Mouse (Mus musculus) ovary, postnatal 10 days (tissue): ENCODE data around the gene Ccdc65.

ENCODE experiments used
- DNase-seq: peaks from one replicate; pipeline ENCODE4 v3.0.0; 2022; ENCODE audit warnings: low spot score

Ccdc65 gene

GRCm38 (mm10) chr15:98692171-98692715 lies 15.8 kb upstream of the Ccdc65 start:
- DNase-seq = no peak

DNA sequence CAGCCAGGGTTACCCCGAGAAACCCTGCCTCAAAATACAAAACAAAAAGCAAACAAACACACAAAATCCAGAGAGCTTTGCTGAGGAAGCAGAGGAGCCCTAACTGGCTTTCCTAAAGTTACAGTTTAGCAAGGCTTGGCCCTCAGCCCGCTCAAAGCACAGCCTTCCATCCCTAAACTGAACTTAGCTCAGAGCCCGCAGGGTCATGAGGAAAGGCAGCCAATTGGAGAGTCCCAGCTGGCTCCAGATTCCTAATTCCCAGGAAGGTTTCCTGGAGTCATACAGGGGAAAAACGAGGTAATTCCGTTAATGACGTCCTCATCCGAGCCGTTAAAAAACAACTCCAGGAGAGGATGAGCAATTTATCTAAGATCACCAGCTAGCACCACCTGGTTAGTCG lies 12.3 kb upstream of the Ccdc65 start:
- DNase-seq = no peak

DNA sequence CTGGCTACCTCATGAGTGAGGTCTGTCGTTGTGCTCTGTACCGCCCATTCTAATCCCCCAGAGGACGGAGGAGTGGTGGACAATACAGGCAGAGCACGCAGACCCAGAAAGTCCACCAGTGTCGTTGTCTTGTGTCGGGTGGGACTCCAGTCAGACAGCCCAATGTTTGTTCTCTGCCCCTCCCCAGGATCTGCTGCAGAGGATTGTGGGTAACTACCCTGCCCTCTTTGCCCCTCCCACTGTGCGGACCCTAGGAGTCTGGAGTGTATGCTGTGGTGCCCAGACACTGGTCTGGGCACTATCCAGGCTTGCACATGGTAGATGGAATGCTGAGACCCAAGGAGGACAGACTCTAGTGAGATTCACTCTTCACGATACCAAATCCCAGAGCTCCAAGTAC lies 11.8 kb upstream of the Ccdc65 start:
- DNase-seq = no peak

- peak; percentile 72 for DNase-seq
Measured at GRCm38 (mm10) chr15:98699190-98700105, 8.6 kb upstream of the Ccdc65 start.

DNA sequence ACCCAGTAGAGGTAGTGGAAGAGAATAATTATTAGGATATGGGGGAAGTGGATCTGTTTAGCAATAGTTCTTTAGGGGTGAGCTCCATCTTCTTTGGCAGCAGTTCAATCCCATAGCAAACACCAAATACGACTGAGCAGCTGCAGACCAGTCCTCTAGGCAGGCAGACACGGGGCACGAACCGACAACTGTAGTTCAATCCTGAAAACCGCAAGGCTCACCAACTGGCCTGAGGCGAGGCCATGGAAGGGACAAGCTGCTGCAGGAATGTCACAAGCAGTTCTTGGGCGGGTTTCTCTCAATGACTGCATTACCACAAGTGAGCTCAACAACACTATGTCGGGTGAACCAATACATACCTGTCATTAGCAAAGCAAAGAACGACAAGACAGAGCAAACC lies 3.7 kb upstream of the Ccdc65 start:
- DNase-seq = no peak

DNA sequence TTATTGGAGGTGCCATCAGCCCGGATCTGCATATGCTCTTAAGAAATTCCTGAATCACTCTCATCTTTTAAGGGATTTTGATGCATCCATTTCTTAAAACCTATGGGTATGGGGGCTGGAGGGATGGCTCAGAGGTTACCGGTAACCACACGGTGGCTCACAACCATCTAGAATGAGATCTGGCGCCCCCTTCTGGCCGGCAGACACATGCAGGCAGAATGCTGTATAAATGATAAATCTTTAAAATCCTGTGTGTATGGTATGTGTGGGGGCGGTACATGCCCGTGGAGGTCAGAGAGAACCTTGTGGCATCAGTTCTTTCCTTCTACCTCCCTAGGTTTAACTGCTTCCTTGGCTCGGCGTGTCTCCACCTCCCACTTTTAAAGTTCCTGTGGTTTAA lies 2.4 kb downstream of the Ccdc65 start:
- DNase-seq = peak; percentile 35

DNA sequence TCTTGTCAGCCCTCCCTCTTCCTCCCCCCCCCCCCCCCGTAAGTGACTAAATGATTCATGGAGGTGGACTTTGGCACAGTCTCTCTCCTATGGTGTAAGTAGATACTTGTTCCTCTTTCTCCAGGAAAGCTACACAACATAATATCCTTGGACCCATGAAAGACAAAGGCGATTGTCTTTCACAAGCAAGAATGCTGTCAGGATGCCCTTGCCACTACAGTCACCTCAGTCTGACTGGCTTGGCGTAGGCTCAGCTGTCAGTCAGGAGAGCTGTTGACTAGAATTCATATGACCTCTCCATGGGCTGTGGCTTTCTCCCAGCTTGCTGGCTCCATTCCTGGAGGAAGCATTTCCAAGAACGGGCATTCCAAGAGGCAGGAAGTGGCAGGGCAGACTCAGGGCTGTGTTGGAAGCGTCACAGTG lies 6.2 kb downstream of the Ccdc65 start:
- no peak for DNase-seq

- DNase-seq = no peak
Measured at GRCm38 (mm10) chr15:98717301-98717700, 9.3 kb downstream of the Ccdc65 start.

DNA sequence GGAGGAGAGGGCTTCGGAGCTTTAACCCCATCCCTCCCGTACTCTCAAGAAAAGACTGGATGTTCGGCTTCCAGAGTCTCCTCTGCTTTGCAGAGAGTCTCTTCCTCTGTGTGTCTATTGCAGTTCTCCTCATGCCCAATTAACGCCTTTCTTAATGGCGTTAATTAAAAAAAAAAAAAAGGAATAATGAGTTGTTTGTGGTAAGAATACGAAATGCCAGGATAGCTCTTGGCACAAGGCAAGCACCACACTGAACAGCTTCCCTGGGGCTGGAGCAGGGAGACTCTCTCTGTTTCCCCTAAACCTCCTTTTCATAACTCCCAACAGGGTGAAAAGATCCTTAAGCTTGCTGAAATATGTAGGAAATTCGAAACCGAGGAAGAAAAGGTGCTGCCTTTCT lies 14.2 kb downstream of the Ccdc65 start:
- DNase-seq = no peak

GRCm38 (mm10) chr15:98722854-98723253 lies 14.8 kb downstream of the Ccdc65 start:
- DNase-seq = no peak

DNA sequence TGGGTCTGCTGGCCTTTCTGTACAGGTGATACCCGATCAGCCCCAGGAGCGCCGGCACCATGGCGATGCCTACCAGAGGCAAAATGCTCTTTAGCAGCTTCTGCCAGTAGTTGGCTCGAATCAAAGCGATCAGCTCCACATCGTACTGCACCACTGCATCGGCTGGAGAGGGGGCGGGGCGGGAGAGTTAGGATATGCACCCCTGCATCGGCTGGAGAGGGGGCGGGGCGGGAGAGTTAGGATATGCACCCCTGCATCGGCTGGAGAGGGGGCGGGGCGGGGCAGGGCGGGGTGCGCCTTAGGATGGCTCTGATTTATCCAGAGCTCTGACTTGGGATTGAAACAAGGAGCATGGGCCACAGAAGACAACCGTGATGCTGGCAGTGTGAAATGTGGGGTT lies 16.4 kb downstream of the Ccdc65 start:
- no peak for DNase-seq

DNA sequence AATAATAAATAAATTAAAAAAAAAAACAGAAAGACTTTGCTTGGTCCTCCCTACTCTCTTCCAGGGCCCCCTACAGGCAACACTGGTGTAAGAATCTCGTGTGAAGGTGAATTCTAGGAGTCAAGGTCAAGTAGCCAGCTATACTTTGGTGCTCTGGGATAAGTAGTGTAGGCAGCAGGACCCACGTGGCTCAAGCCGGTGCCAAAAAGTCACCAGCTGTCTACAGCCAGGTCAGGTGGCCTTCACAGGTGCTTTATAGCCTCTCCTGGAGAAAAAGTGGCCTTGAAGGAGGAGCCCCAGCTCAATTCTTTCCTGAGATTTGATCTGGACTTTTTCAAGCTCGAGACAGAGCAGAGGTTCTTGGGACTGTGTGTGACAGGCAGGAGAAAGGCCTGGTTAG lies 18.1 kb downstream of the Ccdc65 start:
- no peak for DNase-seq

DNA sequence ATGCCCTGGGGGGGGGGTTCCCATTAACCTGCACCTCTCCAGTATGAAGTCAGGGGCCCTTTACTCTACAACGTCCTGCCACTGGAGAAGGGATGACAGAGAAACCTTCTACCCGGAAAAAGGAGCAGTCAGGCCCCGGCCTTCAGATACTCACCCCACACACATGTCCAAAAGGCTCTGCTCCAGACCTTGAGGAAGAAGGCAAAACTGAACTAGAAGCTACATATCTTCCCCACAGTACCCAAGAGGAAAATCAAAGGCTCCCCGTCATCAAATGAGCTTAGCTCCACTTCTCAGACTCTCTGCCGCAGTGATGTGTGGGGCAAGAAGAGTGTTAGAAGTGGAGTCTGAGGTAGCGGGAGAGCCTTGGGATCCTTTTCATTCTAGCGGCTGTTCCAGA lies 18.7 kb downstream of the Ccdc65 start:
- no peak for DNase-seq

- DNase-seq = peak; percentile 18
Measured at GRCm38 (mm10) chr15:98727443-98728321, 19.7 kb downstream of the Ccdc65 start, which contains the start of gene Fkbp11. Gene Fkbp11 (minus strand): TSS chr15:98728198.

DNA sequence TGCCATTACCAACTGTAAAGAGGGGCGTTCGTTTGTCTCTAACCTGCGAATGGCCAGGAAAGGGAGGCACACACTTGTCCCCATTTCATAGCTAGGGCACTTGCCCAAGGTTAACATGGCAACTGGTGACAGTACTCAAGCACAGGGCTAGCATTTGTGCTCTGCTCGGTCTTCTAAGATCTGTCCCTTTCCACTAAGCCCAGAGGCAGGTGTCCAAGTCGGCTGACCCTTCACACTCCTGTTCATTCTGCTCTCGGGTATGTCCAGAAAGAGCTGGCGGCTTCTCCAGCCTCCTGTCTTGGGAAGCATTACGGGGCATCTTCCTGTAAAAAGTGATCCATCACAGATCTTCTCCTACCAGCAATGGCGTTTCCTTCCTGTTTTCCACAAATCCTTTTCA lies 20.4 kb downstream of the Ccdc65 start:
- no peak for DNase-seq

GRCm38 (mm10) chr15:98729791-98730545 lies 22.0 kb downstream of the Ccdc65 start:
- DNase-seq = no peak

GRCm38 (mm10) chr15:98730790-98731189 lies 22.8 kb downstream of the Ccdc65 start:
- DNase-seq = no peak

DNA sequence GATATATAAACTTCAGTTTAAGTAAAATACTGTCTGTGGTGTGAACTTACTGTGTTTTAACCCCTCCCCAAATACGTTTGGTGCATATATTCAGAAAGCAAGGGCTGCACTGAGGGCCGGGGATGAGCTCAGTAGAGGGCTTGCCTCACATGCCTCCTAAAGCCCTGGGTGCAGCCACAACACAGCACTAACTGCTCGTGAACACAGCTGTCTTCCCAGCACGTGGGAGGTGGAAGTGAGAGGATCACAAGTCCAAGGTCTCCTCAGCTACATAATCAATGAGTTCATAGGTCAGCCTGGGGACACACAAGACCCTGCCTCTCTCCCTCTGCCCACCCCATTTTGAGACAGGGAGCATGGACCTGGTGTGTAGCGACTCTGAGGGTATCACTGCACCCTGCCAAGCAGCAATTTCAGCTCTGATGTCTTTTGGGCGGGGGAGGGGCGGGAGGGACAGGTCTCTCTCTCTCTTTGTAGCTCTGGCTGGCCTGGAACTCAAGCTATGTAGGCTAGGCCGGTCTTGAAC lies 24.1 kb downstream of the Ccdc65 start:
- DNase-seq = no peak

DNA sequence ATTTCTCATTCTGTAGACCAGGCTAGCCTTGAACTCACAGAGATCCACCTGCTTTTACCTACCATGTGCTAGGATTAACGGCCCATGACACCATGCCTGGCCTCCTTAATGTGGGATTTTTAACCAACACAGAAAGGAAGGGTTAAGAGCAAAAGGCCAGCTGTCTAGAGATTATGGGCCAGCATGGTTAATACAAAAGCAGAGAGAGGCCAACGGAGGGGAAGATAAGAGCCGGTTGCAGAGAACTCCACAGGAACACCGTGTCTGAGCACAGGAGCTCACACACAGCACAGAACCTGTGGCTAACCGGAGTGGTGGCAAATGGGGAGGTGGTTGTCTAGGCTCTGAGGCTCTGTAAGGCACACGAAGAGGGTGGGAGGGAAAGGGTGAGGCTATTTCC lies 25.4 kb downstream of the Ccdc65 start:
- no peak for DNase-seq

DNA sequence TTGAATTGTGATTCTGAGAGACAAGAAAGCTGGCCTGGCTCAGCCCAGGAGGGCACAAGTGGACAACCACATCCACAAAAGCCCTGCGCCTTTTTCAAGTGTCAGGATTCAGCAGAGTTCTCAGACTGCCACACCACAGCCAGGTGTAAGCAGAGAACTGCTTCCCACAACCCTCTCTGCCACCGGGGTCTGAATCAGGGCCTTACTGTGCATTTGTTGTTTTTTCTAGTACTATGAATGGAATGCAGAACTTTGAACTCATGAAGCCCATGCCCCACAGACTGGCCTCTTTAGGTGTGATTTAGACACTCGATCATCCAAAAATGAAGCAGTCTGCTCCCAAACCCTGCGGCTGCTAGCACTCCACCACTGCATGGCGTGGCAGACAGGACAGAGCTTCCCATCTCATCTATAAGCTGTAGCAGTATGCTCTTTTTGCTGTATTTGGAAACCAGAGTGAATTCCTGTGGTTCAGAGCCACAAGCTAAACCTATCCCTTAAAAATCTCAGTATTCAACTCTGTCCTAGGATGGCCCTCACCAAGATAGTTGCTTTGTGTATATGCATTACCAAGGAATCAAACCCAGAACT lies 26.1 kb downstream of the Ccdc65 start:
- no peak for DNase-seq

GRCm38 (mm10) chr15:98736521-98736920 lies 28.5 kb downstream of the Ccdc65 start:
- no peak for DNase-seq
